Mouse (Mus musculus) cerebral cortex, adult 2 months (tissue): ENCODE data around the gene Pkp3.

Experiments used
- WGBS: fragments of 180-500 bp; shearing (Covaris S2); methylation state at CpG from one replicate; pipeline ENCODE4 v1.1.7; 2018; 5-methylcytosine and 5-hydroxymethylcytosine counted together

Gene Pkp3

DNA sequence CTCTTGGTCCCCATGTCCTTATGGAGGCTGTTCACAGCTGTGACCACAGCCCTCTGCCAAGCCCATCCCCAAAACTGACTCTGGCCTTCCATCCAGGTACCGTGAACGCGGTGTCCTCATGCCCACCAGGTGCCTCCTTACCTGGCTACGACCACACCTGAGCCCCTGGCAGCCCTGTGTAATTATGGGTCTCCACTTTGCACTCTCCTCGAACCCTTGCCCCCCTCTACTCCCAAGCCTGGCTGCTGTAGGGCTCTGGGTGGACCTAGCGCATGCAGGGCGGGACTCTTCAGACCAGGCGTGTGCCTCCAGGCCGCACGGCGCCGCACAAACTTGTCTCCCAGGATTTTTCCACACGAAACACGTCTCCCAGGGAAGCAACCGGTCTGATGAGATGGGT is at the start of gene Pkp3:
Gene Pkp3 (plus strand): TSS at position 378 of the 400 bp plus-strand sequence.
- 93% methylated on average over 15 of the region's 15 CpGs for WGBS

DNA sequence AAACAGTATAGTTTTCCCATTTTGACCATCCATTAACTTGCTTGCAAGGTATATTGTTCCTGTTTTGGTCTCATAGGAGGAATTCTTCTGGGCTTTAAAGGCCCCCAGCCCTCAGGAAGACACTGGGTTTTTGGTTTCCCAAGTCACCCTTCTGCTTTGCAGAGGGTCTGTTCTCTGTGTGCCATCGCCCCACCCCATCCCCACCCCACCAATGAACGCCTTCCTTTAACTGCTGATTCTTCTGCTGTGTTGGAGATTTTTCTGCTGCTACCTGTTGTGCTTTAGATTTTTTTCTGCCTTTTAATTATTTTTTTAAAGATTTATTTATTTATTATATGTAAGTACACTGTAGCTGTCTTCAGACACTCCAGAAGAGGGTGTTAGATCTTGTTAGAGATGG is 49.2 kb upstream of the Pkp3 start, which contains the start of gene Gm17387:
Gene Gm17387 (plus strand): TSS at position 301 of the 400 bp plus-strand sequence.
- WGBS: 98% methylated on average over 2 of the region's 2 CpGs

DNA sequence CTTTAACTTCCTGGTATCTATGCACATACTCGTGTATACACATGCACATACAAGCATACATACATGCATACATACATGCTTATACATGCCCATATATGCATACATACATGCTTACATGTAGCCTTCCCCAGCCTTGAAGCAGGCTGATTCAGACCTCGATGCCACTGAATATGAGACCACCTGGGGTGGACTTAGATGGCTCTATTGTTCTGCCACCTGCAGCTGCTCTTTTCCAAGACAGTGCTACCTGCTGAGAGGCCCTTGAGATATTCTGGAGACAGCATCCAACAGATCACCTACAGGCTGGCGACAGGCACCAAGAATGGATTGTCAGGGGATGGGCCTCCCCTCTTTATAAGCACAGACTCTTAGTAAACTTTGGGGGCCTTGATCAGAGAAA is 47.6 kb upstream of the Pkp3 start:
- WGBS: 71% methylated on average over 3 of the region's 3 CpGs

DNA sequence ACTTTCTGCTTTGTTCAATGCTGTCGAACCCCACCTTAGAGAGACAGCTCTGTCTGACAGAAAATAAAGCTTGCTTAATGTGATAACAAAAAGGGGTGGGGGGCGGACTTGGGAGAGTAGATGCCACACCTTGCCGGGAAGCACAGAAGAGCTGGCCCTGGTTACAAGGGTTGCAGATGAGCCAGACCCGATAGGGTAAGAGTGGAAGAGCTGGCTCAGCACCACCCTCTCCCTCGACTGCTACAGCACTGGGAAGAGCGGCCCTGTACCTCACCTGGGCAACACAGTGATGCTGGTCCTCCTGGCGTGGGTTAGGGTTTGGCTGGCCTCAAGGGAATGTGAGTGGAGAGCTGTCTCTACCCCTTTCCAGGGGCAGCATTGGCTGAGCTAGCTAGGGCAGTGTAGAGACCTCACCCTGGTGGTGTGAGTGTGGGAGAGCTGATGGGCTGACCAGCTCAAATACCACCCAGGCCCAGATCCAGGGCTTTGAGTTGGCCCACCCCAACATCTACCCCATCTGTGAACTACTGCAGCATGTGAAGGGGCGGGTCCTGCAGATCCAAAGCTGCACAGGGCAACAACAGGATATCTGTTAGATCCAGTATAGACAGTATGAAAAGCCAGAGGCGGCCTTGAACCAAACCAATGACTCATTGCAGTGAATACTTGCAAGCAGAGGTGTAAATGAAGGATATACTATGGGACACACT is 45.4 kb upstream of the Pkp3 start:
- WGBS: 84% methylated on average over 9 of the region's 9 CpGs

DNA sequence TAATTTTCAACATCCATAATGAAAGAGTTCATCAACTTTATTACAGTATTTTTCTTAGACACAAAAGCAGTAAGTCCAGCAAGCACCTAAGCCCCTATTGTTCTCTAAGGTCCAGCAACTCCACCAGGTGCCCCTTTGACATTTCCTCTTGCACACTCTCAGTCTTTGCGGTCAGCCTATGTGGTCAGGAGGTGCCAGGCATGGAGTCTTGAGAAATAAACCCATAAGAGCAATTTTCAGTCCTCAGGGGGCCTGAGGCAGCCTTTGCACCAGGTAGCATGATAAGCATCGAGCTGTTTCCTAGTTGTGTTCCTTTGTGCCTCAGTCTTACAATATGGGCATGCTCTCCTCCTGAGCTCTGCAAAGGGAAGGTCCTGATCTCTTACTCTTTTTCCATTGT is 41.4 kb upstream of the Pkp3 start:
- WGBS: 80% methylated on average over 1 of the region's 2 CpGs

DNA sequence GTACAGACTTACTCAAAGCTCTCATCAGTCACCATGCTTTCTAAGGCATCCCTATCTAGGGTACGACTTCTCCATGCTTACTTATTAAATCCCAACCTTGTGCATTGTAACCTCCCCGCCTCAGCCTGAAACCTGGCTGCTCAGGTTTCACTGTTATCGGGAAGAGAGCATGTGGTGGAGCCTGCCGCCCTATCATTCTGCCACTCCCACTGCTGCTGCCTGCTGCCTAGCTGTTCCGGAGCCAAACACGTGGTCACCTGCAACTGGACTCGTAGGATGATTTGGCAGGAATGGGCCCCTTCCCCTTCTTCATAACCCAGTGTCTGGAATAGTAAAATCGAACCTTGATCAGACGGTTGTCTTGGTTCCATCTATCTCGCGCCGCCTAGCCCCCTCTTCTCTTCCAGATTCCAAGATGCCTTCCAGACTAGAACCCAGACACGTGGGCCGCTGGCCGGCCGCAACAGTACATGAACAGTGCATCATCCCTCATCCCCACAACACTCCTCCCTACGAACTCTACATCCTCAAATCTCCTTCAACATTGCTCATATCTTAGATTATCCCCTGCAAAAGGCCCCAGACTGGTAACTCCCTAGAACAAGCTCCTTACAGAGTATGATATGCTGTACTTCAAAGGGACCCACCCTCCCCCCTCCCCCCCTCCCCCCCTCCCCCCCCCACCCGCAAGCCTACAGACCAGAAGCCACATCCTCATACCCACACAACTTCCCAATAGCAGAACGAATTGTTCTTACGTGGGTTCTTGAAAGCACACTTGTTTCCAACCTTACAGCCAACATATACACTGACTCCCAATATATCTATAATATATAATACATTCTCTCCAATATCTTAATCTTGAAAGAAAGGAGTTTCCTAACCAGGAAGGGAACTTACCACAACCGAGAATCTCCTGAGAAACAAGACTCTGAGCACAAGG is 39.7 kb upstream of the Pkp3 start:
- 84% methylated on average over 20 of the region's 21 CpGs for WGBS

DNA sequence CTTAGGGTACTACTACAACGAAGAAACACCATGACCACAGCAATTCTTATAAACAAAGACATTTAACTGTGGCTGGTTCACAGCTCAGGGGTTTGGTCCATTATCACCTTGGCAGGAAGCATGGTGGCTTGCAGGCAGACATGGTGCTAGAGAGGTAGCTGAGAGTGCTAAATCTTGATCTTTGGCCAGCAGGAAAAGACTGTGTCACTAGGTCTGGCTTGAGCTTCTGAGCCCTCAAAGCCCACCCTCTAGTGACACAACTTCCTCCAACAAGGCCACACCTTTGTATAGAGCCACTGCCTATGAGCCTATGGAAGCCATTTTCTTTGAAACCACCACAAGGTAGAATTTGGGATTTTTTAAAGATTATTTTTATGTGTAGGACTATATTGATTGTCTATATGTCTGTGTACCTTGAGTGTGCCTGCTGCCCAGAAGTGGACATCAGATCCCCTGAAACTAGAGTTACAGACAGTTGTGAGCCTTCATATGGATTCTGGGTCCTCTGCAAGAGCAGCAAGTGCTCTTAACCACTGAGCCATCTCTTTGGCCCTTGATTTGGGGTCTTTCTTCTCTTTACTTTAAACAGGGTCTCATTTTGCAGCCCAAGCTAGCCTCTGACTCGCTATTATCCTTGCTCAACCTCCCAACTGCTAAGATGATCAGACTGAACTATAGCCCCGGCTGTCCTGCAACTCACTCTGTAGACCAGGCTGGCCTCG is 38.5 kb upstream of the Pkp3 start:
- WGBS: 96% methylated on average over 4 of the region's 4 CpGs

DNA sequence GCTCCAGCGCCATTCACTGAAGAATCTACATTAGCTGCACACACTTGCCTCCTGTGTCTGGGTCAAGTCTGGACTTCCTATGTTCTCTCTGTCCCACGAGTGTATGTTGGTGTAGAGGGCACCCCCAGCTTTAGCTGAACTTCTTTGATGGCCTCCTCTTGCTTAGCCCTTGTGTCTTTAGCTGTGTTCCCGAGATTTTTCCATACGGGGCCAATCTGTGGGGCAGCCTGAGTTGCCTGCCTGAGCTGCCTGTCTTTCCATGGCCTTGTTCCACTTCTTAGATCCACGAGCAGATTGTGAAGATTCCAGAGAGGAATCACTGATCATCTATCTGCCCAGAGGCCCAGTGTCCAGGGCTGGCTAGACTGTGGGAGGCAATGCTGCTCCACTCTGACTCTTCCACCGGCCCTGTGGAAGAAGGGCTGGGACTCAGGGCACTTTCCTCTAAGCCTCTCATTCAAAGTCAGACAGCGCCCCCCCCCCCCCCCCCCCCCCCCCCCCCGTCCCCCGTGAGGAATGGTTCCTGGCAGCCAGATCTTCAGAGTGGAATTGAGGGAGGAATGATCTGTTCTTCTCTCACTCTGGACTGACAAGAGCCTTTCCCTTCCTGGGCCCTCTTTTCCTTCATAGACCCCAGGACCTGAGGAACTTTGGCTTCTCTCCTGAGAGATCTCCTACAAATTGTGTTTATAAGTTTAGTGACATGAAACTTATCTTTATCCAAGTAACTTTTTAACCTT is 37.0 kb upstream of the Pkp3 start:
- 57% methylated on average over 6 of the region's 9 CpGs for WGBS

DNA sequence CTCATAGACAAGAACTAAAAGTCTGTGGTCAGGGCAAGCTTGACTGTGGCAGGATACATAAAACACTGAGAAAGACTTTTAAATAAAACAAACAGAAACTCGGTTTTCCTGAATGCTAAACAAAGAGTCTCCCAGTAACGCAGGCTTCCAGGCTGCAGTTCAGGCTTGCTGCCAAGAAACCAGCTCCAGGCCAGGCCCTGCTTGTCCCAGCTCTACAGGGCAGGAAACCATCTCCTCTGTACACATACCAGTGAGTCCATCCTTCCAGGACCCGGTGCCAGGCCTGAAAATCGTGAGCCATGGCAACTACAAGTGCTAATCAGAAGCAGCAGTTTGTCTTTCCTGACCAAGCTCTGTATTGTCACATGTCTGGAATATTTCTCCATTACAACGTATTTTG is 36.4 kb upstream of the Pkp3 start:
- WGBS: 30% methylated on average over 5 of the region's 5 CpGs

DNA sequence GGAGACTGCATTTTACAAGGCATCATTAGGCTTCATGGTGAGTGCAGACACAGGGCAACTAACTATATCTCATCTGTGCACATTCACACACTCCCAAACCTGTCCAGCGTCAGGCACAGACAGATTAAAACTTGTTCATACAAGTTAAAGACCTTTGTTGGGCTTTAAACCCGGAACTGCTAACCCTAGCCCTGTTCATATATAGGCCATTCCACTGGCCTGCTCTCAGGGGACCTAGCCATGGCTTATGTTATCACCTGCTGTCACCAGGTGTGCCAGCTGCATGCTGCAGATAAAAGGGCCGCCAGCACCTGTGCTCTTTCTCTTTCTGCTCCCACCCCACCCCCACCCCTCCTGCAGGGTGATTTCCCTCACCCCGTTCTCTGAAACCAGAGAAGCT is 35.5 kb upstream of the Pkp3 start:
- 89% methylated on average over 4 of the region's 4 CpGs for WGBS

DNA sequence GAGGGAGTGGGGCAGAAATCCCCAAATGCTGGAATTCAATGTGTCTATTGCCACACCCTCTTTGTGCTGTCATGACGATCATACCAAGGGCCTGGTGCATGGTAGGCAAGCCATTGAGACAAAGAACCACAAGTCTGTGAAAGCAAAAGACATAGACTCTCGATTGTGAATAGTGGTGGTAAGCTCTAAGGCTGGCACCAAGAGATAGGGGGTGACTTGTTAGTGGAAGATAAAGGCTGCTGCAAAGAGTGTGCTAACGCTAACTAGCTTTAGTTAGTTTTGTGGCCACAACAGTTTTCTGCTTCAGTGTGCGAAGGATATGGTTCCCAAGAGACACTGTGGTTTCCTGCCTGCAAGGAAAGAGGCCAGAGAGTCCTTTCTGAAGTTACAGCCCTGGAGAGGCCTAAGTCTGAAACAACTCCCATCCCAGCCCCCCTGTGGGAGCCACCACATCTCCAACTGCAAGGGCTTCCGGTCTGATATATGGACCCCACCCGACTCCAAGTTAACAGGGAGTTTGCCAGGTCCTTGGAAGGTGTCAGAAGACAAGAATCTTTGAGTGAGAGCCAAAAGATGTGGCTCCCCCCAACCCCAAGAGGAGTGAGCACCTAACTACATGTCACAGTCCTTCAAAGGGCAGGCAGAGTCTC is 31.0 kb upstream of the Pkp3 start:
- WGBS: 61% methylated on average over 6 of the region's 6 CpGs

DNA sequence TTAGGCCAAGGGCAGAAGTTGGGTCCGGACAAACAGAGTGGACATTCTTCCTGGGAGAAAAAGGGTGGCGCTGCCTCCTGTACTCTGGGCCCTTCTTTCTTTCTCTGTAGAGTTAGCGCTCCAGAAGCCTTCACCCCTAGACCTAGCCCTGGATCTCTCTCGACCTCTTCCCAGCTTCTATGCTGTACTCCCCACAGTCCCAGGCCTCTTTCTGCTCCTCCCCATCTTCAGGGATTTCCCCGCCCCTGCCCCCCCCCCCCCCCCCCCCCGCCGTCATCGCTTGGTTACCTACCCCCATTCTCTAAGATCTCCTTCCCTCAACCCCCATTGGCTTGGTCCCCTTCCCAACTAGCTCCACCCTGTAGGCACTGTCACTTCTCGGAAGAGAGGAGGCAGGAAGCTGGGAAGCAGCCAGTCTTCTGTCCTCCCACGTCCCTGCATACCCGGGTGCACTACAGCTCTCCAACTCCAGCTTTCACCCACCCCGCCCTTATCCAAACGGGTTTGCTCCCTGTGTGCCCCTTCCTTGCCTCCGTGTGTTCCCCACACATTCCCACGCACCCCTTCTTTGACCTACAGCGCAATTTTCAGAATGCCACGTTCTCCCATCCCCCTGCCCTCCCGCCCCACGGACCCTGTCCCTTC is 30.3 kb upstream of the Pkp3 start:
- WGBS: 9% methylated on average over 18 of the region's 19 CpGs

DNA sequence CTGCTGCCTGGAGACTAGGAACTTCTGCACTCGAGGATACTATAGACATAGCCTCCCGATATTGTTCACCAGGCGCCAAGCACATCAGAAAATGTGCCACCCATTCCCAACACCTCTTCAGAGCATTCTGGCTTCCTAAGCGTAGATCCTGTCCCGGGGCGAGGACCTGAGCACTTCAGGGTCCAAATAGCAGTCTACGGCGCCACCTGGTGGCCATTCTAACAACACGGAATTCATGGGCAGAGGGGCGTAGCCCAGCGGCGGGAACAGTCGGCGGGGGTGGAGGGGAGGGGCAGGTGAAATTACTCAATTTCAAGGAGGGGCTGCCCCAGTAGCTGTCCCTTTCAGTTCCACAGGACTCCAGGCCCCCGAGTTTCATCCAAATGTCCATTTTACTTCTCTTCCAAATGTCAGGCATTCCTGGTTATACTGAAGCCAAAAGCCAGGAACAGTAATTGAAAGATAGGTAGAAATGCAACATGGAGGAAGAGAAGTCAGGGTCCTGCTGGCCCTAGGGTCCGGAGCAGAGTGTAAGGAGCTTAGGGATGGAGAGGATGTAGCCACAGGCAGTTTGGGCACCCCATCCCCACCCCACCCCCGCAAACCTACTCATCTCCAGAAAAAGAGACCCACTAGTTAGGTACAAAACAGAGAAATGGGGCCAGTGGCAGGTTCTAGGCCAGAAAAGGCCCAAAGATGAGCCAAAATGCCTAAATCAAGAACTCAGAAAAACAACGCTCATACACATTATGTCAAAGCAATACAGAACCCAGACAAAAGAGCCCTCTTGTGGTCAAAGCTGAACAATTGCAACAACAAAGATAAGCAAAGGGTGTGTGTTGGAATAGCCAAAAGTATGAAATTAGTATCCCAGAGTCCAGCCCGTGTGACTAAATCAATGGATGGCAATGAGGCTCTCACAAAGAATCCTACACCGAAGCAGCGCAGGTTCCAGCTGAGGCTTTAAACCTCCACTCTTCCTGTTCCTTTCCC is 29.5 kb upstream of the Pkp3 start:
- 6% methylated on average over 21 of the region's 21 CpGs for WGBS

DNA sequence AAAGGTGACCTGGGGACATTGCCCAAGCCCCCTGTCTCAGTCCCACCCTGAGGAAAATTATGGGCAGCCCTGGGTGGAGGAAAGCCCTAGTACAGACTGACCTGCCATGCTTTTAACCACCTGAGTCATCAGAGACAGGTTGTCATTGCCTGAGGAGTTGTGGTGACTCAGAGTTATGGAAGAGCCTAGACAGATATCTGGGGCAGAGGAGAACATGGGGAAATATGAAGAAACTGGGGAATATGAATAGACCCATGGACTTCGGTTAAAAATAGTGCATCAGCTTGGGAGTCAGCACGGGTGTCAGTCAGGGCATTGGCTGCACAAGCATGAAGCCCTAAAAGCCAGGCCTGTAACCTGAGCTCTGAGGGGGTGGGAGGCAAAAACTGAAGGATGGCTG is 28.7 kb upstream of the Pkp3 start:
- 49% methylated on average over 2 of the region's 2 CpGs for WGBS

DNA sequence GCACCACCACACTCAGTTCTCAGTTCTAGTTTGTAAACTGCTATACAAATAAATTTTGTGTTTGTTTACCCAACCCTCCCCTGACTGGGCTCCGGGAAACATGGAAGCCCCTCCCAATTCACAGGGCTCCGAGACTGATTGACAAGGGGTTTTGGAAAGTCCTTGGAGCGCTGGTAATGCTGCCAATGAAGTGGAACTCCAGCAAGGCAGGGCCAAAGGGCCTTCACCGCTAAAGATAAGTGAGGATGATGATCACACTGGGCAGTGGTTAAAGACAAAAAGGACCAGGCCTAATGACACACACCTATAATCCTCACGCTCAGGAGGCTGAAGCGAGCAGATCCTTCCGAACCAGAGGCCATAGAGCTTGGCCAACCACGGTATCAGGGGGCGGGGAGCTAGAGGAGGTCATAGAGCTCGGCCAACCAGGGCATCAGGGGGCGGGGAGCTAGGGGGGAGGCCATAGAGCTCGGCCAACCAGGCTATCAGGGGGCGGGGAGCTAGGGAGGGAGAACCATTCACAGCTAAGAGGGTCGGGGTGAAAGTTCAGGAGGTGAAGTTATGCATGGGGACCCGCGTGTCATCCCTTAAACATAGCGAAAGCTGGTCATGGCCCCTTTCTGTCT is 26.8 kb upstream of the Pkp3 start:
- 78% methylated on average over 17 of the region's 17 CpGs for WGBS

DNA sequence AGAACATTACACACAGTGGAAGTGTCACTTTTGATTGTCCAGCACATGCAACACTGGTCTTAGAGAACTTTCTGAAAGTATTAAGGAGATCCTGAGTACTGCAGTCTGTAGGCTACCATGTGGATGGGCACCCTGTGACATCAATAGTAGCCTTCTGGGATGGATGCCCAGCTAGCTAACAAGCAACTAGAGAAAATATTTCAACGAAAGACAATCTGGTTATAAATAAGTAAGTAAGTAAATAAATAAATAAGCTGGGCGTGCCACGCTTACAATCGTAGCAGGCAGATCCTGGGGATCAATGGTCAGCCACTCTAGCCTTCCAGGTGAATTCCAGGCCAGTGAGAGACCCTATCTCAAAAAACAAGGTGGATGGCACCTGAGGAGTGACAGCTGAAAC is 26.0 kb upstream of the Pkp3 start:
- WGBS: 90% methylated on average over 4 of the region's 4 CpGs

DNA sequence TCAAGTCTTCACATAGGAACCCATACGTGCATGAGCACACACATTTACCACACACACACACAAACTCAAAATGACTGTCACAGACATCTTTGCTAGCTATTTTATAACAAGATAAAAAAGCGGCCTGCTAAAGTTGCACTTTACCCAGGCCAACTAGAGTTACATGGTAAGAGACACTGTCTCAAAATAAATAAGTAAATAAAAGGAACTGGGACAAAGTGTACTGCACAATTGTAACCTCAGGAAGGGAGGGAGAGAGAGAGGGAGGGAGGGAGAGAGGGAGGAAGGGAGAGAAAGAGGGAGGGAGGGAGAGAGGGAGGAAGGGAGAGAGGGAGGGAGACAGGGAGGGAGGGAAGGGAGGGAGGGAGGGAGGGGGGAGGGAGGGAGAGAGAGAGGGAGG is 25.6 kb upstream of the Pkp3 start:
- 83% methylated on average over 2 of the region's 2 CpGs for WGBS

DNA sequence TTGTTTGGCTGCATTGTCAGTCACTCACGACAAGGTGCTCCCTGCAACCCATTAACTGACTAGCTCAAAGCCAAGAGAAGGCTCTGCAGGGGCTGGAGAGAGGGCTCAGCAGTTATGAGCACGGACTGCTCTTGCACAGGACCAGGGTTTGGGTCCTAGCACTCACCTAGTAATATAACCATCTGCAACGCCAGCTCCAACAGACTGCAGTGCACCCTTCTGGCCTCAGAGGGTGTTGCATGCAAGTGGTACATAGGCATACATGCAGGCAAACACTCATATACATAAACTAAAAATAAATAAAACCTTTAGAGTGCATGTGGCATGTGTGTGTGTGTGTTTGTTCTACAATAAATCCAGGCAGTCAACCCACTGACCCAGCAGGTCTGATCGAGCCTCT is 22.2 kb upstream of the Pkp3 start:
- 83% methylated on average over 4 of the region's 4 CpGs for WGBS

DNA sequence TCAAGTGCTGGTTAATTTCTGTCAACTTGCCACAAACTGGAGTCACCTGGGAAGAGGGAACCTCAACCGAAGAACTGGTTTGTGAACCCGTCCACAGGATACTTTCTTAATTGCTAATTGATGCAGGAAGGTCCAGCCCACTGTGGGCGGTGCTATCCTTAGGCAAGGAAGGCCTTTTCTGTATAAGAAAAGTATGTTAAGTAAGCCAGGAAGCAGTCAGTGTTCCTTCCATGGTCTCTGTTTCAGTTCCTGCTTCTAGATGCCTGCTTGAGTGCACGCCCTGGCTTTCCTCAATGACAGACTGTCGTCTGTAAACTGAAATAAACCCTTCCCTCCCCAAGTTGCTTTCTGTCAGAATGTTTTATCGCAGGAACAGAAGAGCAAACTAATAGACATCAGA is 21.0 kb upstream of the Pkp3 start:
- 93% methylated on average over 6 of the region's 6 CpGs for WGBS
